Mouse (Mus musculus) myocyte (in vitro differentiated cells): ENCODE data around the gene Ndufb4. TPM values are rescaled to one million over a fixed set of nuclear protein-coding genes. Genes with fewer than 3 reads are reported as not detected.

Experiments used
- H3K27me3 ChIP-seq: one replicate; pipeline ENCODE4 v1.6.1; 2011; ENCODE audit not compliant: control insufficient read depth, insufficient read depth, insufficient read length
- H3K36me3 ChIP-seq: one replicate; pipeline ENCODE4 v1.6.1; 2011; ENCODE audit not compliant: control insufficient read depth, insufficient read depth
- H3K4me2 ChIP-seq: one replicate; pipeline ENCODE4 v1.6.1; 2011; ENCODE audit warnings: low read depth, control low read depth
- H3K4me3 ChIP-seq: one replicate; pipeline ENCODE4 v1.5.1; 2011; ENCODE audit warnings: mild to moderate bottlenecking, control low read depth, moderate library complexity
- H3K79me2 ChIP-seq: one replicate; pipeline ENCODE4 v1.6.1; 2011; ENCODE audit not compliant: control insufficient read depth, insufficient read depth
- H3ac ChIP-seq: one replicate; pipeline ENCODE4 v1.6.1; 2011; ENCODE audit not compliant: control insufficient read depth, insufficient read length
- CEBPB ChIP-seq: IDR thresholded peaks from 2 replicates; pipeline ENCODE4 v1.6.1; 2011; ENCODE audit warnings: mild to moderate bottlenecking, moderate library complexity; ENCODE audit not compliant: poor library complexity, insufficient read depth, severe bottlenecking
- E2F4 ChIP-seq: IDR thresholded peaks from one replicate; pipeline ENCODE4 v1.6.1; 2011; ENCODE audit warnings: mild to moderate bottlenecking, control low read depth, moderate library complexity; ENCODE audit not compliant: insufficient read depth
- MAX ChIP-seq: IDR thresholded peaks from one replicate; pipeline ENCODE4 v1.6.1; 2011; ENCODE audit warnings: low read depth, mild to moderate bottlenecking, control low read depth
- MYOD1 ChIP-seq, 3 experiments: IDR thresholded peaks; one replicate each; pipeline ENCODE4 v1.6.1; 2011; ENCODE audit warnings: control low read depth in 2 of 3, low read depth in 2 of 3, mild to moderate bottlenecking in 2 of 3, moderate library complexity in 1 of 3; ENCODE audit not compliant: insufficient read length in 2 of 3, control insufficient read depth in 1 of 3
- MYOG ChIP-seq, 3 experiments: IDR thresholded peaks; one replicate each; pipeline ENCODE4 v1.6.1; 2011; ENCODE audit warnings: control low read depth in 2 of 3, low read depth in 2 of 3, mild to moderate bottlenecking in 2 of 3; ENCODE audit not compliant: insufficient read length in 2 of 3, control insufficient read depth in 1 of 3, insufficient read depth in 1 of 3
- POLR2A ChIP-seq: IDR thresholded peaks from one replicate; pipeline ENCODE4 v1.6.1; 2011; ENCODE audit warnings: low read depth, mild to moderate bottlenecking, control low read depth, moderate library complexity; ENCODE audit not compliant: insufficient read length
- POLR2AphosphoS2 ChIP-seq: IDR thresholded peaks from one replicate; pipeline ENCODE4 v1.6.1; 2011; ENCODE audit warnings: low read depth, control low read depth; ENCODE audit not compliant: insufficient read length
- REST ChIP-seq: IDR thresholded peaks from one replicate; pipeline ENCODE4 v1.6.1; 2011; ENCODE audit warnings: mild to moderate bottlenecking, control low read depth, moderate library complexity; ENCODE audit not compliant: insufficient read depth, insufficient read length
- SRF ChIP-seq: IDR thresholded peaks from one replicate; pipeline ENCODE4 v1.6.1; 2011; ENCODE audit warnings: low read depth; ENCODE audit not compliant: control insufficient read depth, insufficient read length
- TCF12 ChIP-seq: IDR thresholded peaks from one replicate; pipeline ENCODE4 v1.6.1; 2011; ENCODE audit warnings: mild to moderate bottlenecking, control low read depth; ENCODE audit not compliant: poor library complexity, insufficient read depth, severe bottlenecking
- TCF3 ChIP-seq: IDR thresholded peaks from one replicate; pipeline ENCODE4 v1.6.1; 2011; ENCODE audit warnings: low read depth, control low read depth; ENCODE audit not compliant: insufficient read length
- USF1 ChIP-seq: IDR thresholded peaks from one replicate; pipeline ENCODE4 v1.6.1; 2011; ENCODE audit warnings: low read depth, mild to moderate bottlenecking, control low read depth, moderate library complexity
- polyA plus RNA-seq: library from polyadenylated mRNA; unstranded; fragments of >200 nt; fragmentation: generic; extraction: Trizol; gene quantifications from one replicate; pipeline ENCODE4 v1.2.1, GENCODE M21; 2012; ENCODE audit warnings: missing spikeins

Gene Ndufb4
- polyA plus RNA-seq, 1 experiment, result 86.0 TPM

DNA sequence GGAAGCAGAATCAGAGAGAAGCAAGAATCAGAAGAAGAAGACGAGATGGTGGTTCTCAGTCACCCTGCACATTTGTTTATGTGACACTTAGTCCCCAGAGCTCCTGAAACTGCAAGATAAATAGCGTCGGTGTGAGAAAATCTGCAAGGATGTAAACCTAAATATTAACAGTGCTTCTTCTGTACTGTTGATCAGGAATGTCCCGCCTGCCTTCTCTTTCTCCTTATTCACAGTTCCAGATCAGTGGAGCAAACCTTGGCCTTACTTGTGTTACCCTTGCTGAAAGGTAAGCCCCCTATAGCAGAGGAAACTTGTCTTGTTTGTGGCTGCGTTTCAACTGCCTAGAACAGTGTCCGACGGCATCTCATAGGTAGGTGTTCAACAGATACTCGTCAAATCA lies 23.3 kb upstream of the Ndufb4 start:
- H3K4me2 ChIP-seq, result no peak overlapping the region
- no peak overlapping the region for H3K4me3 ChIP-seq
- H3K27me3 ChIP-seq, result no peaks in the 10 kb centered on the region
- TF ChIP-seq MYOG (IDR thresholded peaks at IDR 0.05; ENCODE audit: control insufficient read depth in 1 of 3, insufficient read depth in 1 of 3, insufficient read length in 2 of 3, low read depth in 2 of 3) (no peak), REST (no peak), POLR2AphosphoS2 (no peak), USF1 (no peak), SRF (no peak), POLR2A (no peak), TCF12 (no peak), CEBPB (no peak), E2F4 (no peak), MAX (no peak), MYOD1 (IDR thresholded peaks at IDR 0.05; ENCODE audit: control insufficient read depth in 1 of 3, insufficient read length in 2 of 3, low read depth in 2 of 3) (no peak), TCF3 (no peak)
- no peaks in the 10 kb centered on the region for H3K36me3 ChIP-seq
- H3ac ChIP-seq, result no peak overlapping the region
- H3K79me2 ChIP-seq, result no peaks in the 10 kb centered on the region

DNA sequence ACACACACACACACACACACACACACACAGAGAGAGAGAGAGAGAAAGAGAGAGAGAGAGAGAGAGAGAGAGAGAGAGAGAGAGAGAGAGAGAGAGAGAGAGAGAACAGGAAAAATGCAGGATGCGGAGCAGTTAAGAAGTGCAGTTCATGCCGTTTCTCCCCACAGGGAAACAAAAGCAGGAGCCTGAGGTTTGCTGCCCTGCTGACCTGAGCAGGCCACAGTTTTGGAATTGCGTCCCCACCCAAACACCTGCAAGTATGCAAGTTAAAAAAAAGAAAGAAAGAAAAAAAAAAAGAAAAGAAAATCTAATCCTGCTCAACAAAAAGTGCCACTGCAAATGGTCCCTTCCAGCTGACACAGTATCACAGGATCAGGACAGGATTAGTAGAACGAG lies 22.4 kb upstream of the Ndufb4 start:
- Histone ChIP-seq H3K4me3 (peak overlapping the region; percentile 3), H3K27me3 (no peaks in the 10 kb centered on the region)

DNA sequence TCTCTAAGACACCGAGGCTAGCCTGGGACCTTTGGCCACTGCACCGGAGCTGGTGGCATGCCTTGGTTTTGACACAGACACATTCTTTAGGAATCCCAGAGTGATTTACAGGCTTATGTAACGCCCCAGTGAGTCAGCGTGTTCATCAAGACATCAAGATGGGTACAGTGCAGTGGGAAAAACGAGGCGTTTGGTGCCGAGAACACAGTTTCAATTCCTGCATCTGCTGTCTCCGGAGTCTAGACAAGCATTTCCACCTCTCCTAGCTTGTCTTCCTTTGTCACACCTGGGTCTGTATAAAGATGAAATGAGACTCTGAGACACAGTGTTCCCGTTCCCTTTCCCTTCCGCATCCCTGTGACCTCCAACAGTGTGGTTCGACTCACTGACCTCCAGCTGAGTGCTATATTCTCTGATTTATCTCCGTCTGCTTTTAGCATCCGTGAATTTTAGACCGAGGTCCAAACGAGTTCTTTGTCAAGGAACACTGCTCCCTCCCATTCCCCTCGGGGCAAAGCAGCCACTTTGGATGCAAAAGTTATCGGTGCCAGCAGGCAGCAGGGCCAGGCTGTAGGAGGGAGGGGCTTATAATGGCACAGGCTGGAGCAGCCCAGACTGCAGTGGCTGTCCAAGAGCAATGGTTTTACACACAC lies 21.9 kb upstream of the Ndufb4 start:
- TF ChIP-seq MAX, result no peak
- TF ChIP-seq TCF3, result no peak
- no peak for TF ChIP-seq POLR2AphosphoS2
- no peak for TF ChIP-seq POLR2A
- no peak for TF ChIP-seq TCF12
- no peak for TF ChIP-seq MYOG (IDR thresholded peaks at IDR 0.05; ENCODE audit: control insufficient read depth in 1 of 3, insufficient read depth in 1 of 3, insufficient read length in 2 of 3, low read depth in 2 of 3)
- TF ChIP-seq E2F4, result no peak
- no peak for TF ChIP-seq MYOD1 (IDR thresholded peaks at IDR 0.05; ENCODE audit: control insufficient read depth in 1 of 3, insufficient read length in 2 of 3, low read depth in 2 of 3)
- TF ChIP-seq USF1, result no peak
- TF ChIP-seq REST, result no peak
- no peak for TF ChIP-seq CEBPB
- TF ChIP-seq SRF, result no peak
- Histone ChIP-seq H3K4me3 (peak overlapping the region; percentile 3), H3K79me2 (no peaks in the 10 kb centered on the region), H3K36me3 (no peaks in the 10 kb centered on the region), H3ac (no peak overlapping the region), H3K27me3 (no peaks in the 10 kb centered on the region), H3K4me2 (peak overlapping the region; percentile 59)

More for the DNA sequence above, 22.4 kb upstream of the Ndufb4 start:
- Histone ChIP-seq H3K4me2 (peak overlapping the region; percentile 59), H3ac (no peak overlapping the region), H3K36me3 (no peaks in the 10 kb centered on the region), H3K79me2 (no peaks in the 10 kb centered on the region)
- TF ChIP-seq SRF (no peak), TCF12 (no peak), E2F4 (no peak), REST (no peak), TCF3 (no peak), POLR2AphosphoS2 (no peak), MAX (no peak), CEBPB (no peak), MYOG (IDR thresholded peaks at IDR 0.05; ENCODE audit: control insufficient read depth in 1 of 3, insufficient read depth in 1 of 3, insufficient read length in 2 of 3, low read depth in 2 of 3) (no peak), MYOD1 (IDR thresholded peaks at IDR 0.05; ENCODE audit: control insufficient read depth in 1 of 3, insufficient read length in 2 of 3, low read depth in 2 of 3) (no peak), USF1 (no peak), POLR2A (no peak)

DNA sequence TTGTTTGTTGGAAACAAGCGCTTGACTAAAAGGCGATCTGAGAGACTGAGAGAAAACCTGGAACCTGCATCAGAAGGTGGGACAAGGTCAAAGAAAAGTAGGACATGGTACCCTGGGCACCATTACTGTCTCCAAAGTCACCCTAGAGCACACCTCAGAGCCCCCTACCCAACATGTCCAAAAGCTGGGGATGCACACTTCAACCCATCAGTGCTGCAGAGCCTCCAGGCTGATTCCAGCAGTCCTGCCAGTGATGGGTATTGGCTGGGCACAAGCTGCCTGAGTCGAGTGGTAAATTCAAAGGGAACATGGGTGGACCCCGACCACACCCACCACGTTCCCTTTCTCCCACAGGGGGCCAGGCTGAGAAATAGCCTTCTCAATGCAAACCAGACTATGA lies 21.1 kb upstream of the Ndufb4 start:
- Histone ChIP-seq H3K36me3 (no peaks in the 10 kb centered on the region), H3ac (no peak overlapping the region), H3K27me3 (no peaks in the 10 kb centered on the region), H3K79me2 (no peaks in the 10 kb centered on the region), H3K4me3 (peak overlapping the region; percentile 3), H3K4me2 (peak overlapping the region; percentile 59)
- TF ChIP-seq TCF12 (no peak), REST (no peak), SRF (no peak), CEBPB (no peak), E2F4 (no peak), MYOD1 (IDR thresholded peaks at IDR 0.05; ENCODE audit: control insufficient read depth in 1 of 3, insufficient read length in 2 of 3, low read depth in 2 of 3) (no peak), TCF3 (no peak), USF1 (no peak), MAX (no peak), POLR2A (no peak), POLR2AphosphoS2 (no peak), MYOG (IDR thresholded peaks at IDR 0.05; ENCODE audit: control insufficient read depth in 1 of 3, insufficient read depth in 1 of 3, insufficient read length in 2 of 3, low read depth in 2 of 3) (no peak)
